Mouse (Mus musculus): ENCODE results near the gene Sfxn3.

DNA sequence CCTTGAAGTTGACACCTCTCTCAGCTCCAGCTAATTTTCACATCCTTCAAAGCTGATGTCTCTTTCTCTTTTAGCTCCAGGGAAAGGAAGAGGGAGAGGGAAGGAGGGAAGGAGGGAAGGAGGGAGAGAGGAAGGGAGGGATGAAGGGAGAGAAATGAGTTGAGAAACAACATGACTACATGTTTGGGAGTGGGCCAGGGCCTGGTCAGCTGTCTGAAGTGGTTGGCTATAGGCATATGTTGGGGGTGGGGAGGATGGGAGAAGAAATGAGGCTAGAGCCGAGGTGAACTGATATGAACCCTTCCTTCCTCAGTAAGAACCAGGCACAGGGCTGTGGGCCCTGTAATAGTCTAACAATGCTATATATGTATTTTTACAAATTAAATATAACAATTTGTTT is 58.3 kb downstream of the Sfxn3 start:
- TF ChIP-seq CTCF (conservative IDR thresholded peaks at IDR 0.05; ENCODE audit: low read length), result no peak
- TF ChIP-seq POU5F1 (IDR thresholded peaks at IDR 0.05; ENCODE audit: borderline replicate concordance, low read length), result no peak
- no peak for TF ChIP-seq NANOG (IDR thresholded peaks at IDR 0.05; ENCODE audit: borderline replicate concordance, low read length)
